Mouse (Mus musculus) CD4-positive helper T cell, adult 2 months (primary cell): ENCODE measurements around the gene Gng12.
A peak's percentile ranks its signal among the peaks of the same experiment; 100 is the strongest.
"Not testable (repeated sequence)": the region's sequence is repeated elsewhere in the genome, so short reads cannot be mapped to it uniquely, and the experiment has no call there.

Source experiments
- DNase-seq: peaks from one replicate; pipeline ENCODE4 v3.0.0-alpha.2; 2012; ENCODE audit warnings: low read depth, missing footprints, low spot score

Gene Gng12

GRCm38 (mm10) chr6:66989037-66989436, 92.8 kb downstream of the Gng12 start:
- DNase-seq, result no peak

DNA sequence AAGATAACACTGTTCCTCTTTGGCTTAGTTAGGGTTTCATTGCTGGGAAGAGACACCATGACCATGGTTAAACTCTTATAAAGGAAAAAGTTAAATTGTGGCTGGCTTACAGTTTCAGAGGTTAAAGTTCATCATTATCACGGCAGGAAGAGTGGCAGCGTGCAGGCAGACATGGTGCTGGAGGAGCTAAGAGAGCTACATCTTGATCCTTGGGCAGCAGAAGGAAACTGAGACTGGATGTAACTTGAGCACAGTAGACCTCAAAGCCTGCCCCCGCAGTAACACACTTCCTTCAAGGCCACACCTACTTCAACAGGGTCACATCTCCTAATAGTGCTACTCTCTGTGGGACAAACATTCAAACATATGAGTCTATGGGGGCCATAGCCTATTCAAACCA, 93.3 kb downstream of the Gng12 start:
- DNase-seq, result no peak

GRCm38 (mm10) chr6:66992232-66992631, 96.0 kb downstream of the Gng12 start:
- no peak for DNase-seq

DNA sequence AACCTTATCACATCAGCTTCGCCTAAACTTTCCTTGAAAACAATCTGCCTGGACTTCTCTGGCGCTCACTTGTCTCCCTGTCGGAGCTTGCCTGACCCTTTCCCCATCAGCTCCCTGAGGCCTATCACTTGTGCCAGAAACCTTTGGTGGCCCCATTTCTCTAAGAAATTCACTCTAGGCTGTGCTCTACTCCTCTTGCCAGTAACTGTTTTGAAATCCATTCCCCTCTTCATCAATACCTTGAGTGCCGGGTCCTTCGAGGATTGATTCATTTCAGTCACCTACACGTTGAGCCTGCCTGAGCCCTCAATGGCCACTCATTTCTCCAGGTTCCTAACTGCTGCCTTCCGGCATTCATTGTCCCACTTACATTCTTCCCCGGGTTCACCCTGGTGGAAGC, 96.6 kb downstream of the Gng12 start:
- DNase-seq, result no peak

DNA sequence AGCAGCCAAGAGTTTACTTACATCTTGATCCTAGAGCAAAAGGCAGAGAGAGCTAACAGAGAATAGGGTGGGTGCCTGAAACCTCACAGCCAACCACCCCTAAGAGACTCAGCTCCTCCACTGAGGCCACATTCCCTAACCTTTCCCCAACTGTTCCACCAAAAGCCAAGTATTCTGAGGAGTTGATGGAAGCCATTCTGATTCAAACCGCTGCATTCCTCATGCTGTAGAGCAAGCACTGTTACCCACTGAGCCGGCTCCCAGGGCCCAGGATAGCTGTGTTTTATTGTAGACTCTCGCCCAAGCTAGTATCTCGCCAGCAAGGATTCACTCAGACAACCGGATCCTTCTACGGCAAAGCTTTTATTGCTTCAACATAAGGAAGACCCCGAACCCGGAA, 98.8 kb downstream of the Gng12 start:
- no peak for DNase-seq

DNA sequence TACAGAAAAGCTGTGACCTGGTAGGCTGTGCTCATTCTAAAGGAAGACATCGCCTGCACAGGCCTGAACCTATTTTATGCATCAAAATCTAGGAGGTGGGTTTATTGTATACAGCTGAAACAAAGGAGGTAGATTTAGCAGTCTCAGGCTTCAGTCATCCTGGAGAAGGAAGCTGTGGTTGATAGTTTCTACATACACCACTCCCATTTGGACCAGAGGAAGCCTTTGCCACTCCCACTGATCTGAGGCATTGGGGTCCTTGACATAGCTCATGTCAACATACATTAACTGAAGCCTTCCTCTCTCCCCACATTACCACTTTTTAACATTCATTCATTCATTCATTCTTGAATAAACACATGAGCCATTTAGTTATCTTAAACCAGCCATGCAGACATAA, 99.6 kb downstream of the Gng12 start:
- no peak for DNase-seq

DNA sequence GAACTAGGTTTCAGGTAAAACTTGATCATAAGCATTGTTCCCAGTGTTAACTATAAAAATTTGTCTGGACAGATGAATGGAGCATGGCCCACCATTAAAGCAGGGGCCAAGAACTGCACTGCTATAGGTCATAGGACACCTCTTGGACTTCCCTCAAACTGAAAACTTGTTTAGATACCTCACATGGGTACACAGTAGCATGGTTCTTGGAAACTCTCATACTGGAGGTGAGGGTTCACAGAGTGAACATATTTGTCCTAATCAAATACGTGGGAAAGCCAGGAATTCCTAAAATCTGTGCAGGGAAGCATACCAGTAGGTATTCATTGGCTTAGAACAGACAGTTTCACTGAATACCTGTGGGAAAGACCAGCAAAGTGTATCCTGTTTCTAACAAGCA, 100.1 kb downstream of the Gng12 start:
- DNase-seq, result no peak

GRCm38 (mm10) chr6:66998645-66999044, 102.4 kb downstream of the Gng12 start:
- DNase-seq, result no peak

- no peak for DNase-seq
Measured at GRCm38 (mm10) chr6:66999800-67000199, 103.6 kb downstream of the Gng12 start.

DNA sequence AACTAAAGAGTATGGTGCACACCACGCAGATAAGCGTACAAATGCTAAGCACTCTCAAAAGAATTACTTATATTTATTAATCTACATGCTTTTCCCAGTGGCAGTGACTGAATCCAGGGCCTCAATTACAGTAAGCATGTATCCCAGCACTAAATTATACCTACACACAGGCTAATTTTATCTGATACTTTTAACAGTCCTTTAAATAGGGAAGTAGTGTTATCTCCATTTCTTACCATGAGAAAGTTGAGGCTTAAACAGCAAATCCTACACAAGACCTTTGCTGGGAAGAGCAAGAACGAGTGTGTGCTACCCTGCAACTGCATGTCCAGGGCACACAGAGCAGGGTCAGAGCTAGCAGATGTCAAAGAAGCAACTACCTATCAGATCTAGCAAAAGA, 113.7 kb downstream of the Gng12 start:
- no peak for DNase-seq

GRCm38 (mm10) chr6:67010370-67011216, 114.4 kb downstream of the Gng12 start:
- DNase-seq, result no peak

DNA sequence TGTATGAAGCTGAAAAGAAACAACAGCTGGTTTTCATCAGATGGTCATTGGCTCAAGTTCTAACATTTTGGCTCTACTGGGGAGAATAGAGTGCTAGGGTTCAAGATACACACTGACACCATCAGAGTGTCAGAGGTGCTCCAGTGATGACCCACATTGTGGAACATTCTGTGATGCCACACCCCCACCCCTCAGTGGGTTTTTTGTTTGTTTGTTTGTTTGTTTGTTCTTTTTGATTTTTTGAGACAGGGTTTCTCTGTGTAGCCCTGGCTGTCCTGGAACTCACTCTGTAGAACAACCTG, 115.0 kb downstream of the Gng12 start:
- no peak for DNase-seq

- no peak for DNase-seq
Measured at GRCm38 (mm10) chr6:67013293-67013948, 117.2 kb downstream of the Gng12 start.

GRCm38 (mm10) chr6:67013949-67014678, 117.9 kb downstream of the Gng12 start:
- no peak for DNase-seq

- peak; percentile 24 for DNase-seq
Measured at GRCm38 (mm10) chr6:67014679-67015075, 118.5 kb downstream of the Gng12 start.

DNA sequence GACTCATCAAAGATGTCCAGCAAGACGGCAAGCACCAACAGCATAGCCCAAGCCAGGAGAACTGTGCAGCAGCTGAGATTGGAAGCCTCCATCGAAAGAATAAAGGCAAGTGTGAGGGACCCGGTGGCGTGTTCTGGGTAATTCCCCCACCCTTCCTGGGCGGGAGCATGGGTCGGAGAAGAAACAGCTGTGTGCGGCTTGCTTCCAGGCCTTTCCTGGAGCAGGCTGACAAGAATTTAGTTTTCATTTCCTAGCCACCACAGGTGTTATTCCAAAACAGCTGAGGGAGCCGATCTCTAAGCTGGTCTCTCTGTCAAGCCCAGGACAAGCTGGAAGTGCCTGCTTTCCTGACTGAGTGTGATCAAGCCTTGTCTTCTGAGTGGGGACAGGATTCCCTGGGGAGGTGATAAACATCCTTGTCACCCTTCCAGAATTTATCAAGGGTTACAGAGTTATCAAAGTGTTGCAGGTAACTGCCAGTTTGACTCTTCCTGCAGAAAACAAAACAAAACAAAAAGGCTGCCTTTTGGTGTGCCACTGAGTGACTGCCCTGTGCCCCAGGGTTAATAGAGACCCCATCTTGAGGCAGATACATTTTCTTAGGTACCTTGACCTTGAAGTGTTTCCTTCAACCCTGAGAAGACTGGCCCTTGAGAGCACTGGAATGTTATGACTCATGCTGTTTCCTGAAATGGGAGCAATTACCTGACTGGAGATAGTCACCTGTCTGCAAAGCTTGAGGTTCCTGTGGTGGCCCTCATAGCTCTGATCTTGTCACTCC, 119.7 kb downstream of the Gng12 start:
- DNase-seq, result no peak

- no peak for DNase-seq
Measured at GRCm38 (mm10) chr6:67016520-67017111, 120.4 kb downstream of the Gng12 start.

- no peak for DNase-seq
Measured at GRCm38 (mm10) chr6:67018365-67018764, 122.2 kb downstream of the Gng12 start.

- not testable (repeated sequence) for DNase-seq
Measured at GRCm38 (mm10) chr6:67019001-67019400, 122.8 kb downstream of the Gng12 start.

GRCm38 (mm10) chr6:67021308-67021707, 125.1 kb downstream of the Gng12 start:
- DNase-seq, result no peak

DNA sequence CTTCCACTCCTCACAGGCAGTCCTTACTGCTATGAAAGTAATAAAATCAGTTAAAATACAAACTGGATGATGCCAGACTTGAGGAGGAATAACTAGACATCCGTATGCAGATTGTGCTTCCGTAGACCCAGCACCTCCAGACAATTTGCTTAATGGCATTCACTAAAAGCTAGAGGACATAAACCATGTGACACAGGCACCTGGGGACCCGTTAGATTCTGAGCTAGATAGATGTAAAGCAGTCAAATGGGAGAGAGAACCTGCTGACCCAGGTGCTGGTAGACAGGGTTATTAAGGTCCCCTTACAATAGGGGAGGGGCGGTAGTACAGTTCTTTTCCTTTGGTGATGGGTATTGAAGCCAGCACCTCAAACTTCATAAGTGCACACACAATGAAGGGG, 127.5 kb downstream of the Gng12 start:
- DNase-seq, result no peak
